Mouse (Mus musculus) midbrain, embryonic 15.5 days (tissue): ENCODE results near the gene Olfr1497. TPM values are rescaled to one million over a fixed set of nuclear protein-coding genes. Genes with fewer than 3 reads are reported as not detected.
"Not testable (repeated sequence)": the region's sequence is repeated elsewhere in the genome, so short reads cannot be mapped to it uniquely, and the experiment has no call there.

Source experiments
- ATAC-seq: fragments of 200-750 bp; cut with Nextera tagmentation; replicated peaks from 2 replicates; pipeline ENCODE4 v1.8.0; 2017; ENCODE audit warnings: moderate TSS enrichment
- H3K27ac ChIP-seq: fragments of 300-500 bp; sonication (generic); 2 replicates; pipeline ENCODE4 v1.5.1; 2015; ENCODE audit warnings: mild to moderate bottlenecking, inconsistent platforms
- H3K27me3 ChIP-seq: fragments of 300-500 bp; sonication (generic); replicated peaks from 2 replicates; pipeline ENCODE4 v1.6.1; 2015; ENCODE audit warnings: inconsistent platforms
- H3K36me3 ChIP-seq: fragments of 300-500 bp; sonication (generic); replicated peaks from 2 replicates; pipeline ENCODE4 v1.6.1; 2015; ENCODE audit warnings: inconsistent platforms
- H3K4me1 ChIP-seq: fragments of 300-500 bp; sonication (generic); 2 replicates; pipeline ENCODE4 v1.6.1; 2015; ENCODE audit warnings: inconsistent platforms
- H3K4me2 ChIP-seq: fragments of 300-500 bp; sonication (generic); 2 replicates; pipeline ENCODE4 v1.6.1; 2015; ENCODE audit warnings: inconsistent platforms, mild to moderate bottlenecking, moderate library complexity
- H3K4me3 ChIP-seq: fragments of 300-500 bp; sonication (generic); 2 replicates; pipeline ENCODE4 v1.5.1; 2015; ENCODE audit warnings: mild to moderate bottlenecking, inconsistent platforms
- H3K9ac ChIP-seq: fragments of 300-500 bp; sonication (generic); 2 replicates; pipeline ENCODE4 v1.6.1; 2015; ENCODE audit warnings: mild to moderate bottlenecking, inconsistent platforms
- H3K9me3 ChIP-seq: fragments of 300-500 bp; sonication (generic); 2 replicates; pipeline ENCODE4 v1.6.1; 2016; ENCODE audit warnings: inconsistent platforms
- WGBS: fragments of 180-500 bp; shearing (Covaris S2); methylation state at CpG from one replicate; pipeline ENCODE4 v1.1.7; 2015; ENCODE audit warnings: mixed read lengths; 5-methylcytosine and 5-hydroxymethylcytosine counted together
- polyA plus RNA-seq: library from polyadenylated mRNA; unstranded; fragments of >200 nt; fragmentation: Nextera tagmentation; extraction: Ambion mirVana; gene quantifications from 2 replicates; pipeline ENCODE4 v1.2.1, GENCODE M21; 2015

Gene Olfr1497
- polyA plus RNA-seq, result not detected in 2 replicates

GRCm38 (mm10) chr19:13798102-13798501 lies at the start of gene Olfr1497:
Gene Olfr1497, minus strand, starts transcription at chr19:13798202.
- Histone ChIP-seq H3K4me2 (no peak within 1 kb of the TSS), H3K9ac (no peak within 1 kb of the TSS), H3K4me1 (no peaks in the 10 kb centered on the region), H3K27me3 (no peaks in the 10 kb centered on the region), H3K36me3 (no peaks in the 10 kb centered on the region), H3K27ac (no peak within 1 kb of the TSS), H3K9me3 (no peaks in the 10 kb centered on the region), H3K4me3 (no peak within 1 kb of the TSS)
- no peak for ATAC-seq

DNA sequence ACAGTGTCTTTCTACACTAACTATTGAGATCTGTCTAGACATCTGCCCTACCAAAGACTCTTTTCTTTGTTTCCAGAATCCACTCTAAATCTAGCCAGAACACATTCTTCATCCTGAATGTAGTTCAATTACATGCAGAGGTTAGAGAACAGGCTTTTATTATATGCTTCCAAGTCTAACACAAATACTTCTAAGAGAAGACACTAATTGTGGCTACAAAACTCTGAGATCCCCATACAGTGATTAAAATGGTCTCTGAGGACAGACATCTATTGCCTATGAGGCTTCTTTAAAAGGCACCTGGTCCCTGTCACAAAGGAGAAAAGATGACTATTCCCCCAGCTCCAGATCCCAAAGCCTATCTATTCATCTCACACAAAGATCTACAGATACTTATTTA lies 32.4 kb upstream of the Olfr1497 start, which contains the start of gene Olfr1500:
Gene Olfr1500 (minus strand): TSS at position 101 of the 400 bp plus-strand sequence.
- Histone ChIP-seq H3K4me2 (no peak within 1 kb of the TSS), H3K9me3 (no peaks in the 10 kb centered on the region), H3K27ac (no peak within 1 kb of the TSS), H3K4me1 (no peaks in the 10 kb centered on the region), H3K36me3 (no peaks in the 10 kb centered on the region), H3K27me3 (no peaks in the 10 kb centered on the region), H3K9ac (no peak within 1 kb of the TSS), H3K4me3 (no peak within 1 kb of the TSS)
- ATAC-seq, result no peak

DNA sequence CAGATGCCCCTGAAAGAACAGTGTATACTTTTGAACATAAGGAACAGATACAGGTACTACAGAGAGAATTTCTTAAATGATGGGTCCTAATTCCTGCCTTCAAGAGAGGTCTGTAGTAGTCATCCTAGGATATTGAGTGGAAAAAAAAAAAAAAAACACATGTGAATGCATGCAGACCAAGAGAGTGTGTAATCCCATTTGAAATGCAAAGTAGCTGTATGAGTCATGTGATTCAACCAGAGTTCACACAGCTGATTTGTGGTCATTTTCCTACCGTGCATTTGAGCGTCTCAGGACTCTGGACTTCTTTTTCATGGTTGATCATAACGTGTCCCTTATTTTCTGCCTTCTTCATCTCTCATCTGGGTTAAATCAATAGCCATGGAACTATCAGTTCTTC lies 30.4 kb upstream of the Olfr1497 start:
- no peak for ATAC-seq
- H3K4me1 ChIP-seq, result no peaks in the 10 kb centered on the region
- H3K9me3 ChIP-seq, result no peaks in the 10 kb centered on the region
- H3K36me3 ChIP-seq, result no peaks in the 10 kb centered on the region
- no peak overlapping the region for H3K4me2 ChIP-seq
- WGBS, result 59% methylated on average over 3 of the region's 3 CpGs
- H3K27me3 ChIP-seq, result no peaks in the 10 kb centered on the region
- no peak overlapping the region for H3K4me3 ChIP-seq
- no peak overlapping the region for H3K9ac ChIP-seq
- H3K27ac ChIP-seq, result no peak overlapping the region

DNA sequence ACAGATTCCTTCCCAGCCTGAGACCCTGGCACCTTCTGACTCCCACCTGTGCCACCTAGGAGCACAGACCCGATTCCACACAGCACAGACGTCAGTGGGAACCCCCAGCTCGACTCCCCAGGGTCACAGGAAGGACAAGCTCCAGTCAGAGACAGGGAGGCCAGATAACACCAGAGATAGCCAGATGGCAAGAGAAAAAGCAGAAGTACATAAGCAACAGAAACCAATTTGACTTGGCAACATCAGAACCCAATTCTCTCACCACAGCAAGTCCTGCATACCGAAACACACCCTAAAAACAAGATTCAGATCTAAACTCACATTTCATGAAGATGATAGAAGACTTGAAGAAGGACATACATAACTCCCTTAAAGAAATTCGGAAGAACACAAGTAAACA lies 22.8 kb upstream of the Olfr1497 start:
- no peak overlapping the region for H3K4me3 ChIP-seq
- WGBS, result 74% methylated on average over 5 of the region's 5 CpGs
- H3K9me3 ChIP-seq, result no peaks in the 10 kb centered on the region
- H3K4me1 ChIP-seq, result no peaks in the 10 kb centered on the region
- no peak overlapping the region for H3K27ac ChIP-seq
- H3K4me2 ChIP-seq, result no peak overlapping the region
- H3K36me3 ChIP-seq, result no peaks in the 10 kb centered on the region
- H3K9ac ChIP-seq, result no peak overlapping the region
- no peaks in the 10 kb centered on the region for H3K27me3 ChIP-seq
- no peak for ATAC-seq

GRCm38 (mm10) chr19:13819347-13819746 lies 21.3 kb upstream of the Olfr1497 start, which contains the start of gene Olfr1499:
Gene Olfr1499, minus strand, starts transcription at chr19:13819447.
- no peaks in the 10 kb centered on the region for H3K27me3 ChIP-seq
- no peak for ATAC-seq
- no peak within 1 kb of the TSS for H3K27ac ChIP-seq
- H3K4me3 ChIP-seq, result no peak within 1 kb of the TSS
- H3K4me1 ChIP-seq, result no peaks in the 10 kb centered on the region
- H3K9me3 ChIP-seq, result no peaks in the 10 kb centered on the region
- no peak within 1 kb of the TSS for H3K4me2 ChIP-seq
- no peak within 1 kb of the TSS for H3K9ac ChIP-seq
- no peaks in the 10 kb centered on the region for H3K36me3 ChIP-seq

DNA sequence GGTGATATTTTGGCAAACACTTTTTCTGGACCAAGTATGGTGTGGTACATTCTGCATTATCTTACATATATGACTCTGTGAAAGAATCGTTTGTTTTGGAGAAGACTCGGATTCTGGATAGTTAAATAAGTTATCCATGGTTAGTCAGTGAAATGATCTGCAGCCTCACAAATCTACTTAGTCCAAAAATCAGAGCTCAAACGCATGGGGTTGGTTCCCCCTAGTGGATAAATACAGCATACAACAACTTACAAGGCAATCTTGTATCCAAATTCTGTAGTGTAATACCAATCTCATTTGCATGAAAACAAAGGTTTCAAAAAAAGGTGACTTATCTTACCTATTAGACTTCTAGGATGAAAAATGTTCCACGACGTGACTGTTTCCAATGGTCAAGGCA lies 20.8 kb upstream of the Olfr1497 start:
- 0 out of 2 replicates have a peak, but pooled peaks have one; percentile 58 for ATAC-seq
- no peak overlapping the region for H3K27ac ChIP-seq
- H3K36me3 ChIP-seq, result no peaks in the 10 kb centered on the region
- H3K4me1 ChIP-seq, result no peaks in the 10 kb centered on the region
- H3K9me3 ChIP-seq, result no peaks in the 10 kb centered on the region
- no peaks in the 10 kb centered on the region for H3K27me3 ChIP-seq
- H3K4me2 ChIP-seq, result no peak overlapping the region
- H3K4me3 ChIP-seq, result no peak overlapping the region
- 37% methylated on average over 5 of the region's 5 CpGs for WGBS
- H3K9ac ChIP-seq, result no peak overlapping the region

DNA sequence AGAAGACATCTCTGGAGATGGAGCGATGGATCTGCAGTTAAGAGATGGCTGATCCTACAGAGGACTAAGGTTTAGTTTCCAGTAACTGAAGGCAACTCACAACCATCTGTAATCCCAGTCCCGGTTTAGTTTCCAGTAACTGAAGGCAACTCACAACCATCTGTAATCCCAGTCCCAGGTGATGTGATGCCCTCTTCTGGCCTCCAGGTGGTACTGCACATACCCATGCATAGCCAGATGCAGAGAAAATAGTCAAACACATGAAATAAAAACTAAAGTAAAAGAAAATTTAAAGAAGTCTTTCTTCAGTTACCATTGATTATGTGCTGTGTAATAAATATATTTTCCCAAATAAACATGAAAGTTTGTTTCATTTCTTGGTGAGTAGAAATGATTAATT lies 14.8 kb upstream of the Olfr1497 start:
- H3K9me3 ChIP-seq, result no peaks in the 10 kb centered on the region
- no peaks in the 10 kb centered on the region for H3K27me3 ChIP-seq
- no peak overlapping the region for H3K27ac ChIP-seq
- H3K9ac ChIP-seq, result no peak overlapping the region
- no peak overlapping the region for H3K4me2 ChIP-seq
- no peak overlapping the region for H3K4me3 ChIP-seq
- WGBS, result 64% methylated on average over 2 of the region's 2 CpGs
- no peaks in the 10 kb centered on the region for H3K4me1 ChIP-seq
- no peaks in the 10 kb centered on the region for H3K36me3 ChIP-seq
- ATAC-seq, result no peak

DNA sequence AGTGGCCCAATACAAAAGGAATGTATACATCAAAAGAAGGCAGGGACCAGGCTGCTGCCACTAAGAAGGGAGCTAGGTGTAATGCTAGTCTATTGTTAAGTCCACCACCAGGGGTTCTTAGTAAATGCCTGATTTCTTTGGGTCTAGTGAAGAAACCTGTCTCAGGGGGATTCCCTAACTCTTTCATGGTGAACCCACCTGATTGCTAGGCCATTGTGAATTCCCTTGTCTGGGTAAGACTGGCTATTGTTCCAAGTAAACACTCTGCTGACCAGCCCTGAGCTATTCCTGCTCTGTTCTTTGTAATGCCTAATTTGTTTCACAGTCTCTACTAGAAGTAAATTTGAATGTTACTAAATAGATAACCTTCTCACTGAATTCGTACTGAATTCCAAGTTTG lies 7.5 kb upstream of the Olfr1497 start:
- H3K9ac ChIP-seq, ATAC-seq, H3K36me3 ChIP-seq, H3K9me3 ChIP-seq, H3K4me2 ChIP-seq, H3K4me3 ChIP-seq, H3K4me1 ChIP-seq, H3K27ac ChIP-seq, H3K27me3 ChIP-seq: not testable (repeated sequence)
- WGBS, result 59% methylated on average over 1 of the region's 1 CpGs

DNA sequence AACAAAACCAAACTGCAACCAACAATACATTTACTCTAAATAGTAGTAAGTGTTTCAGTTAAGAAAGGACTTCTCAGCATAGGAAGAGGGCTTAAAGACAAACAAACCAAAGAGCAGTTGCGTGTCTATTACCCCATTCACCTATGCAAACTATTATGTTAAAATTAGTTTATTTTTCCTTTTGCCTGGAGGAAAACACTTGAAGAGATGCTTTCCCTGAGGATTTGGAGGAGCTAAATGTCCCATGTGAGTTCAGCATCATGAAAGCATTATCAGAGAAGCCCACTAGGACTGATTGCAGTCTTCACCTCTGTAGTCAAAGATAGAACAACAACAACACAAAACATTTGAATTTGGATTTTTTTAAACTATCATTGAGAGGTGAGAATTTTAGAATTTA lies 20.4 kb downstream of the Olfr1497 start, which contains the start of gene Olfr1496:
Gene Olfr1496 (plus strand): TSS at position 301 of the 400 bp plus-strand sequence.
- 90% methylated on average over 1 of the region's 1 CpGs for WGBS
- H3K36me3 ChIP-seq, result no peaks in the 10 kb centered on the region
- H3K4me2 ChIP-seq, result no peak within 1 kb of the TSS
- H3K4me1 ChIP-seq, result no peaks in the 10 kb centered on the region
- ATAC-seq, result no peak
- no peak within 1 kb of the TSS for H3K9ac ChIP-seq
- H3K27ac ChIP-seq, result no peak within 1 kb of the TSS
- no peaks in the 10 kb centered on the region for H3K27me3 ChIP-seq
- no peaks in the 10 kb centered on the region for H3K9me3 ChIP-seq
- H3K4me3 ChIP-seq, result no peak within 1 kb of the TSS

DNA sequence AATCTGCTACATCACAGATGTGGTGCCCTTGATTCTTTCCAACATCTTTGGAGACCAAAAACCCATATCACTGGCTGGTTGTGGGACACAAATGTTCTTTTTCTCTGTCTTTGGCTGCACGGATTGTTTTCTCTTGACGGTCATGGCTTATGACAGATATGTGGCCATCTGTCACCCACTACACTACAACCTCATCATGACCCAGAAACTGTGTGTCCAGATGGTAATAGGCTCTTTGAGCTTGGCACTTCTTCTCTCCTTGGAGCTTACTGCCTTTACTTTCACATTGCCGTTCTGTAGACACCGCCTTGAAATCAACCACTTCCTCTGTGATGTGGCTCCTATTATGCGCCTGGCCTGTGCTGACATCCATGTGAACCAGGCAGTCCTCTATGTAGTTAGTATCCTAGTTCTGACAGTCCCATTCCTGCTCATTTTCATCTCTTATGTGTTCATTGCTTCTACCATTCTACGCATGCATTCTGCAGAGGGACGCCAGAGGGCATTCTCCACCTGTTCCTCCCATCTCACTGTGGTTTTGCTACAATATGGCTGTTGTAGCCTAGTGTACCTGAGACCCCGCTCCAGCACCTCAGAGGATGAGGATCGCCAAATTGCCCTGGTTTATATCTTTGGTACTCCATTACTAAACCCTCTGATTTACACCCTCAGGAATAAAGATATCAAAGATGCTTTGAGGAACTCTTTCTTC lies 29.3 kb downstream of the Olfr1497 start:
- no peaks in the 10 kb centered on the region for H3K27me3 ChIP-seq
- no peaks in the 10 kb centered on the region for H3K4me1 ChIP-seq
- no peak overlapping the region for H3K4me3 ChIP-seq
- H3K9ac ChIP-seq, result no peak overlapping the region
- H3K27ac ChIP-seq, result no peak overlapping the region
- no peak for ATAC-seq
- H3K4me2 ChIP-seq, result no peak overlapping the region
- WGBS, result 91% methylated on average over 9 of the region's 9 CpGs
- no peaks in the 10 kb centered on the region for H3K36me3 ChIP-seq
- H3K9me3 ChIP-seq, result no peaks in the 10 kb centered on the region

- ATAC-seq, result no peak
- Histone ChIP-seq H3K36me3 (no peaks in the 10 kb centered on the region), H3K9me3 (no peaks in the 10 kb centered on the region), H3K27me3 (no peaks in the 10 kb centered on the region), H3K9ac (no peak within 1 kb of the TSS), H3K27ac (no peak within 1 kb of the TSS), H3K4me3 (no peak within 1 kb of the TSS), H3K4me2 (no peak within 1 kb of the TSS), H3K4me1 (no peaks in the 10 kb centered on the region)
- 87% methylated on average over 3 of the region's 3 CpGs for WGBS
These were observed 33.7 kb downstream of the Olfr1497 start, which contains the start of gene Olfr1495 for GRCm38 (mm10) chr19:13764306-13764705. Gene Olfr1495, plus strand, starts transcription at chr19:13764606.

DNA sequence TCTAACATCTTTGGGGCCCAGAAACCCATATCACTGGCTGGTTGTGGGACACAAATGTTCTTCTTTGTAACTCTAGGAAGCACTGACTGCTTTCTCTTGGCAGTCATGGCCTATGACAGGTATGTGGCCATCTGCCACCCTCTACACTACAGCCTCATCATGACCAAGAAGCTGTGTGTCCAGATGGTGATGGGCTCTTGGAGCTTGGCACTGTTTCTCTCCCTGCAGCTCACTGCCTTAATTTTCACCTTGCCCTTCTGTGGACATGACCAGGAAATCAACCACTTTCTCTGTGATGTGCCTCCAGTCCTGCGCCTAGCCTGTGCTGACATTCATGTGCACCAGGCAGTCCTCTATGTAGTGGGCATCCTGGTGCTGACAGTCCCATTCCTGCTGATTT lies 48.6 kb downstream of the Olfr1497 start:
- H3K9ac ChIP-seq, result no peak overlapping the region
- H3K4me2 ChIP-seq, result no peak overlapping the region
- no peak overlapping the region for H3K4me3 ChIP-seq
- no peaks in the 10 kb centered on the region for H3K9me3 ChIP-seq
- no peaks in the 10 kb centered on the region for H3K4me1 ChIP-seq
- H3K27me3 ChIP-seq, result no peaks in the 10 kb centered on the region
- ATAC-seq, result no peak
- WGBS, result 83% methylated on average over 1 of the region's 1 CpGs
- H3K36me3 ChIP-seq, result no peaks in the 10 kb centered on the region
- no peak overlapping the region for H3K27ac ChIP-seq
